Mouse (Mus musculus) right cerebral cortex, postnatal 10 days (tissue): ENCODE results near the gene Abca17.

Source experiments
- DNase-seq, 2 experiments: peaks; one replicate each; pipeline ENCODE4 v3.0.0; 2021; ENCODE audit warnings: low spot score in 2 of 2

The Abca17 gene

GRCm38 (mm10) chr17:24243311-24243969 is 107.4 kb downstream of the Abca17 start:
- no peak for DNase-seq

- DNase-seq = no peak
Measured at GRCm38 (mm10) chr17:24236921-24237320, 113.9 kb downstream of the Abca17 start.

GRCm38 (mm10) chr17:24236479-24236878 is 114.4 kb downstream of the Abca17 start:
- no peak for DNase-seq

GRCm38 (mm10) chr17:24227941-24228340 is 122.9 kb downstream of the Abca17 start:
- DNase-seq = no peak

GRCm38 (mm10) chr17:24226721-24227120 is 124.1 kb downstream of the Abca17 start:
- no peak for DNase-seq

- DNase-seq = no peak
Measured at GRCm38 (mm10) chr17:24225851-24226250, 125.0 kb downstream of the Abca17 start.

- no peak for DNase-seq
Measured at GRCm38 (mm10) chr17:24224741-24225140, 126.1 kb downstream of the Abca17 start.

- DNase-seq = no peak
Measured at GRCm38 (mm10) chr17:24223513-24223912, 127.4 kb downstream of the Abca17 start.

- no peak for DNase-seq
Measured at GRCm38 (mm10) chr17:24222653-24223052, 128.2 kb downstream of the Abca17 start.

- DNase-seq = peak; percentile 94 to 96
Measured at GRCm38 (mm10) chr17:24220435-24221411, 130.1 kb downstream of the Abca17 start, which contains the start of gene Tedc2. Tedc2 (minus strand) TSS chr17:24220851.

GRCm38 (mm10) chr17:24216836-24217235 is 134.0 kb downstream of the Abca17 start:
- DNase-seq = no peak
